Mouse (Mus musculus) MN1 (cell line): ENCODE measurements around the gene Fam155a.
"Not testable (repeated sequence)": the region's sequence is repeated elsewhere in the genome, so short reads cannot be mapped to it uniquely, and the experiment has no call there.

Experiments used
- DNase-seq: peaks from one replicate; pipeline ENCODE4 v3.0.0-alpha.2; 2016; ENCODE audit warnings: low spot score

Fam155a gene

GRCm38 (mm10) chr8:9398606-9399263 lies 372.2 kb downstream of the Fam155a start:
- DNase-seq = no peak

GRCm38 (mm10) chr8:9398040-9398439 lies 372.9 kb downstream of the Fam155a start:
- no peak for DNase-seq

GRCm38 (mm10) chr8:9394670-9395069 lies 376.3 kb downstream of the Fam155a start:
- DNase-seq = no peak

GRCm38 (mm10) chr8:9393246-9393645 lies 377.7 kb downstream of the Fam155a start:
- no peak for DNase-seq

GRCm38 (mm10) chr8:9390229-9390628 lies 380.7 kb downstream of the Fam155a start:
- DNase-seq = not testable (repeated sequence)

GRCm38 (mm10) chr8:9369201-9369600 lies 401.8 kb downstream of the Fam155a start:
- no peak for DNase-seq

GRCm38 (mm10) chr8:9367721-9368120 lies 403.2 kb downstream of the Fam155a start:
- no peak for DNase-seq

GRCm38 (mm10) chr8:9365381-9365780 lies 405.6 kb downstream of the Fam155a start:
- no peak for DNase-seq

- DNase-seq = no peak
These were observed 422.3 kb downstream of the Fam155a start for GRCm38 (mm10) chr8:9348523-9349135.

GRCm38 (mm10) chr8:9347163-9347562 lies 423.8 kb downstream of the Fam155a start:
- DNase-seq = no peak

- DNase-seq = no peak
These were observed 426.8 kb downstream of the Fam155a start for GRCm38 (mm10) chr8:9344136-9344535.

- no peak for DNase-seq
These were observed 428.0 kb downstream of the Fam155a start for GRCm38 (mm10) chr8:9342998-9343397.

- no peak for DNase-seq
These were observed 428.4 kb downstream of the Fam155a start for GRCm38 (mm10) chr8:9342593-9342992.

- no peak for DNase-seq
These were observed 433.1 kb downstream of the Fam155a start for GRCm38 (mm10) chr8:9337905-9338304.

- DNase-seq = no peak
These were observed 435.0 kb downstream of the Fam155a start for GRCm38 (mm10) chr8:9335933-9336303.

GRCm38 (mm10) chr8:9335285-9335932 lies 435.6 kb downstream of the Fam155a start:
- no peak for DNase-seq

GRCm38 (mm10) chr8:9332766-9333165 lies 438.2 kb downstream of the Fam155a start:
- no peak for DNase-seq

- DNase-seq = no peak
These were observed 461.5 kb downstream of the Fam155a start for GRCm38 (mm10) chr8:9309456-9309855.

GRCm38 (mm10) chr8:9303526-9304135 lies 467.3 kb downstream of the Fam155a start:
- DNase-seq = no peak

GRCm38 (mm10) chr8:9295046-9295445 lies 475.9 kb downstream of the Fam155a start:
- no peak for DNase-seq

- DNase-seq = no peak
These were observed 478.4 kb downstream of the Fam155a start for GRCm38 (mm10) chr8:9292532-9292931.

GRCm38 (mm10) chr8:9288015-9288729 lies 482.8 kb downstream of the Fam155a start:
- no peak for DNase-seq
